Mouse (Mus musculus): Measurements from ENCODE around the gene Aknad1.

Gene Aknad1

DNA sequence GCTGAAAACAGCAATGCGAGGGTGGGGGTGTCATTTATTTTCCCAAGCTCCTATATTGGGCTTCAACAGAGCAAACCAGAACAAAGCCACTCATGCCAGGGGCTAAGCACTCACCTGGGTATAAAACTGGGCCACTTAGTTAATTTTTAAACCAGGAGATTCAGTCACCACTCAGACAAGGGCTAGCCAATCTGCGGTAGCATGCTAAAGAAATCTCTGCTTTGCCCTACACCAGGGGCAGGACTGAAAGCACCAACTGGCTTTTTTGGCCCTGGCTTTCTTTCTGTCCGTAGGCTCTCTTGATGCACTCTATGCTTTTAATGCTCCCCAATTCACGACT is 49.0 kb downstream of the Aknad1 start:
- peak; percentile 28 for DNase-seq

DNA sequence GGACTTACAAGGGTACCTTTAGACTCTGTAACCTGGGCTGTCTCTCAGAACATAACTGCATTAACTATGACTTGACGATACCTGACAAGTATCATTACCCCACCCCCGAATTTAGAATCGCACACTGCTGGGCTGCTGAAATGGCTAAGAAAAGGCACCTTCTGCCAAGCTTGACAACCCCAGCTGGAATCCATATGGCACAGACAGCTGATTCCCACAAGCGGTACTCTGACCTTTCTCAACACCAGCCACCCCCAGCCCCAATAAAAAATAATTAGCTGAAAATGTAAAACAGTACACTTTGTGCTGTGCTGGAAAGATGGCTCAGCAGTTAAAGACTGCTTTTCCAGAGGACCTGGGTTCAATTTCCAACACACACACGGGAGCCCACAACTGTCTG is 49.8 kb downstream of the Aknad1 start:
- no peak for DNase-seq

DNA sequence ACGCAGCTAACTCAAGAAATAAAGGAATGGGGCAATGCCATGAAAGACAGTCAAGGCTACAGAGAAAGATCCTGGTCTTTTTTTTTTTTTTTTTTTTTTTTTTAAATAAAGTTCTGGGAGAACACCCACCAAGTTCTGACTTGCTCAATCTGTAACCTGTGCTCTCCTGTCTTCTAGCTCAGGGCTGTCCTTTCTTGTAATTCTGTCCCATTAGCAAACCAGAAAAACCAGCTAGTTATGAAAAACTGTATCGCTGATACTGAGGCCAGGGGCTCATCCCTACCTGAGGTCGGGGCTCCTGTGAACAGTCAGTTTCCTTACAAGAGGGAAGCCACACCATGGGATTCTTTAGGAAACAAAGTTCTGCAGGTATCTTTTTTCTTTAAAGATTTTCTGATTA is 51.0 kb downstream of the Aknad1 start:
- DNase-seq, result no peak

DNA sequence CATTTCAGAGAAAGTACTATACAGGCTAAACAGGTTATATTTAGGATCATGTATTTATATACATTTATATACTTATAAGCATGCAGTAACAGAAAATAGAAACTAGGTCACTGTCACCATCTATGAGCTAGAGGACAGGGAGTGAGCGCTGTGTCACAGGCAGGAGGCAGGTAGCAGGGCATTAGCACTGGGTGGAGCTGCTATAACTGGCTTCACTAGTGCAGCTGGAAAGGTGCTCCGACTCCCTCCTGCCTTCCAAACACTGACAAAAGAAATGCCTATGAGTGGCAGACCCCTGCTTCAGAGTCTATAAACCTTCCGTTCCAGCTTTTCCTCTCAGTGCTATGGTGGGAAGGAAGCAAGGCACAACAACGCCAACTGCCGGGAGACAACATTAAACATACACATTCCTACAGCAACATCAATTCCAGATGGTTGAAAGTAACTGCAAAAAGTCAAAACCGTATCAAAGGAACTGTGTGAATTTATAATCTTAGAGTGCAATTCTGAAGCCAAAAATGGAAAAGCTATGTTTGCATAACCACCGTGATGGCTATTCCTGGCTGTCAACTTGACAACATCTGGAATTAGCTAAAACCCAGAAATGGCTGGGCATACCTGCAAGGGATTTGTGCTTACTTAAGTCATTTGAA is 51.7 kb downstream of the Aknad1 start:
- no peak for DNase-seq

DNA sequence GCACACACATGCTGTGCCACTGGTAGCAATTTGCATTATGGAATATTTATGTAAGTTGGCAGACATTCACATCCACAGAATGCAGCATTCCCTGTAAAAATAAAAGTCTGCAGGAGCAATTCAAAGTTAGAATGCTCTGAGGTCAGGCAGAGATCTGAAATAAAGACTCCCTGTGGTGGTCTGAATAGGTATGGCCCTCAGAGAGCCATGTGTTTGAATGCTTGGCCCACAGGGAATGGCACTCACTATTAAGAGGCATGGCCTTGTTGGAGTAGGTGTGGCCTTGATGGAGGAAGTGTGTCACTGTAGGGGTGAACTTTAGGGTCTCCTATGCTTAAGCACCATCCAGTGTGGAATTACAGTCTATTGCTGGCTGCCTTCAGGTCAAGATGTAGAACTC is 53.0 kb downstream of the Aknad1 start:
- DNase-seq, result no peak

DNA sequence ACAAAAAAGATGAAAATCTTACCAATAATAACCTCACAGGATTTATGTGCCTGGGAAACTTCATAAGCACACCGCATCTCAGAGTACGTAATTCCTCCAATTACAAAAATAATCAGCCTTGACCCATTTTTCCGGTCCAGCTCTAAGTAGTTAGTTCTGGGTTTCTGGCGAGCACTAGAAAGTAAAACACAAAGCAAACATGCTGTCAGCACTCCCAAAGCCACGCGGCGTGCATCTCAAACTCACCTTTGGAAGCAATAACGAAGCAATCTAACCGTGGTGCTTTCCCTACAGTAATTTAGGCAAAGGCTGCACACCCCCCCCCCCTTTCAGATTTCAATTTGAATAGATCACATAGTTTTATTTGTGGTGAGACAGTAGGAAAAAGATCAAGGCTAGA is 55.3 kb downstream of the Aknad1 start:
- no peak for DNase-seq

DNA sequence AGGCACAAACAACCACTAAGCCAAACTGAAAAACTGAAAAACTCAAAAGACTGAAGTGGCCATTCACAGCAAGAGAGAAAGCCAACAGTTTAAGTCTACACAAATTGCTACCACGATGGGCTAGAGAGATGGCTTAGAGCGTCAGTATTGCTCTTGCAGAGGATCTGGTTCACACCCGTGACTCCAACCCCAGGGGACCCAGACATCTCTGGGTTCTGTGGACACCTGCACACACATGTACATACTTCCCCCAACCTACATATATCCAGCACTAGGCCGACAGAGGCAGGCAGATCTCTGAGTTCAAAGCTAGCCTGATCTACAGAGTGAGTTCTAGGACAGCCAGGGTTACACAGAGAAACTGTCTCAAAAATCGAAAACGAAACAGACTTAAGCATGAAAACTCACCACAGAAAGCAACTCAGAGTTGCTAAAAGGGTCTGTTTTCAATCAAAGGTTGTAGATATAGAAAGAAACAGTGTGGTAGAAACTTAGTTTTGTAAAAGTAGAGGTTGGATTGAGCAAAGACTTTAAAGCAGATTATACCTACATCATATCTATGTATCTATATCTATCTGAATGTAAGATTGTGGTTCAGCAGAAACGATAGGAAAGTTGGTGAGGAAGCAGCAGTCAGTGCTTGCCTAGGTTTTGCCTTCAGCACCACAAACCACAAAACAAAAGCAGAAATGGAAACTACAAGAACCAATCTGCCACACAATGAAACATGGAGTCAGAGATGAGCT is 56.3 kb downstream of the Aknad1 start:
- no peak for DNase-seq

DNA sequence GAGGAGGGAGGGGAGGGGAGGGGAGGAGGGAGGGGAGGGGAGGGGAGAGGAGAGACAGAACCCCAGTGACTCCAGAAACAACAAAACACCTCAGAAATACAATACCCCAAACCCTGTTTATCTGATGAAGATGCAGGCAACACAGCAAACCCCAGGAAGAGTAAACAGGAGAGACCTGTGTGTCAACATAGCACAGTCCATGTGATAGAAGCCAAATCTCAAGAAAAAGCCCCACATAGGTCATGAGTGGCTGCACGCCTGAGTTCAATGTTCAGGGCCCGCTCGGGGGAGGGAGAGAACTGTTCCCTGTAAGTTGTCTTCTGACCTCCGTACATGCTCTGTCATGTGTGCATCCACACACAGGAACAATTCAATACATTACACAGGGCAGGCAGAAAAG is 56.9 kb downstream of the Aknad1 start:
- no peak for DNase-seq

DNA sequence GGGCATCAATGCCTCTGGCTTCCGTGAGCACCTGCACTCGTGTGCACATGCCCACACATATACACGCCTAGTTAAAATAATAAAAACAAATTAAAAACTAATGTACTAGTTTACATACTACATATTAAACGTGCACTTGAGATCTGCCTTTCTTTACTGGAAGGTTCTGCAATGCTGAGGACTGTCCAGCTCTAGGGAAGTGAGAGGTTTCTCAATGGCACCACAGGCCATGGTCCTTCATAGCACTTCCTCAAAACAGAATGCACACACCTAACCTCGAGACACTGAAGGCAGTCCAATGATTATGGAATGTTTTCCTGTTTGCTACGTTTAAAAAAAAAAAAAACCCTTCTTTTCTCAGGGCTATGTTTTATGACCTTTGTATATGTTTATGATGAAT is 58.3 kb downstream of the Aknad1 start:
- DNase-seq, result no peak

DNA sequence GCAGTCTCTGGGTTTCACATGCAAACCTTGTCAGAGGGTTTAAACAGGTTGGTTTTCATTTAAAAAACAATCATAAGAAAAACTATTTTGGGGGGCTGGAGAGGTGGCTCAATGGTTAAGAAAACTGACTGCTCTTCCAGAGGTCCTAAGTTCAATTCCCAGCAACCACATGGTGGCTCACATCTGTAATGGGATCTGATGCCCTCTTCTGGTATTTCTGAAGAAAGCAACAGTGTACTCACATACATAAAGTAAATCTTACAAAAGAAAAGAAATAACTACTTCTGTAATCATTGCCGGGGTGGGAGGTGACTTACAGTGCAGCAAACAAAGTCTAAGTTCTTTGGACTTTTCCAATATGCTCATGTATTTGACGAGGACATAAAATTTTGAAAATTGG is 58.9 kb downstream of the Aknad1 start:
- no peak for DNase-seq

DNA sequence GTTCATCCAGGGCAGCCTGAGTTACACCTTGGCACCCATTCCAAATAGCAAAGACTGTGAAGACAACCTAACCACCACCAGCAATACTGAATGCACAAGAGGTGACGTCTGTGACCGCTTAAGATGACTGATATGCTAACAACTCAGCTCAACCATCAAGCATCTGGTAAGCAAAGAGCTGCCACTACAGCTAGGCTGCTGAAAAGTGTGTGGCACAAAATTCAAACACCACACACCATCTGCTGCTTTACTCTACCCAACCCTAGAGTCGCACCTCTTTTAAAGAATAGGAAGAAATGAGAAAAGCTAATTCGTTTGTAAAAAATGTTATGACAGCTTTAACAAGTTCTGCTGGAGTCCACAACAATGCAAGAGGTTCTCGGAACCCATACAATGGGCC is 66.2 kb downstream of the Aknad1 start:
- no peak for DNase-seq

DNA sequence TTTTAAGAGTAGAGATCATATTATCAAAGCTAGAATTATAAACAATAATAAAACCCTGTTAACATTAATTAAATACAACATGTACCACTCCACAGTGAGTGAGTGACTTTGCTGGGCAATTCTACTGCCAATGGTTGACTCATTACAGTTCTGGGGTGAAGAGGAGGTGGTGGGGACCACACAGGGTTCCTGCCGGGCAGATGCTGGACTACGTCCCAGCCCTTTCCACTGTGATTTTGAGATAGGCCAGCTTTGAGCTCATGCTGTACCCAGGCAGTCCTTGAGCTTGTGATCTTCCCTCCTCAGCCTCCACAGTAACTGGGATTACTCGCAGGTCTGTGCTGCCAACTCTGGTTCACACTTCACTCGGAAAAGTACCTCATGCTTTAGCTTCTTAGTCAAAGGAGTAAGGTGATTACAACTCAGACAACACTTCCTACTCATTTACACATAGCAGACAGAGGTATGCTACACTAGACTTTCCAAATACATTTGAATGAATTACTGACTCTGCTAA is 71.3 kb downstream of the Aknad1 start:
- no peak for DNase-seq

DNA sequence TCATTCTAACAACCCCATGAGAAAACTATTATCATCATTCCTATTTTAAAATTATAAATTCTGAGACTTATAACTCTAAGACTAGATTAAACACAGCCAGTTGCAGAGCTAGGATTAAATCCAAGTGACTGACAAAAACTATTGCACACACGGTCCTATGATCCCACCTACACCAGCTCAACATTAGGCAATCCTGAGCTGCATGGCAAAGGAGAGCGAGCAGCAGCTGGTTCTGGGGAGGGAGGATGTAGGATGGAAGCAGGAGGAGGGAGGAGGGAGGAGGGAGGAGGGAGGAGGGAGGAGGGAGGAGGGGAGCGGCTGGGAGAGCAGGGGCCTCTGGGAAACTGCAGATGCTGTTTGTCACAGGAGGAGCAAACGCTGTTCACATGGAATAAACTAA is 76.2 kb downstream of the Aknad1 start:
- no peak for DNase-seq

DNA sequence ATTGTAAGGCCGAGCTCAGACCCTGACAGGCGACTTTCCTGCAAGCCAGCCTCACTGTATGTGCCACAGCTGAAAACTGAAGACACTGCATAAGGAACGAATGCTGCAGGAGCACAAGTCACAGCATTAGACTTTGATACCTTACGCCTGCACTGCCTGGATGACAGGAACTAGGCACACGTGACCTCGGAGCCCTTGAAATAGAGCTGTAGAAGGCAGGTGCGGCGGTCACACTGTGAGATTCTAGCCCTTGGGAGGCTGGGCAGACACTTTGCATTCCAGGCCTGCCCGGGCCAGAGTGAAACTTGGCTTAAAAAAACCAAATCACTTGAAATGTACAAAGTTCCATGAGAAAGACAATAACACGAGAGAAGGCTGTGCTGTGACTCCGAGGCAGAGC is 91.0 kb downstream of the Aknad1 start:
- DNase-seq, result peak; percentile 85

DNA sequence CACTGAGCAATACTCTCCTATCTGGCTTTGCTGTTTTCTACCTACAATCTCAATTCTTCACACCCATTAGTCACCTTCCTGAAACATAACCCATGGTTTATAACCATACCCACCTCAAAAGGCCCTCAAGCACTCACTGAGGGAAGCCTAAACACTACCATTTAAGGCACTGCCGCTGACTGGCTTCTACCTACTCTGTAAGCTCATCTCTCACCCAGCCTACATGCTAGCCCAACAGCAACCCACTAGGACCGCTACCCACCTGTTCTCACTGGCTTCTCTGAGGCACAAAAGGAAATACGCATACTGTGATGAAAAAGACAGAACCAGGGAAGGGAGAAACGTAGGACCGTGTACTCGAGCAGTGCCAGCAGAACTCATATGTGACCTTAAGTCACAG is 92.3 kb downstream of the Aknad1 start:
- DNase-seq, result no peak
